Mouse (Mus musculus): ENCODE measurements around the gene Wdfy3. TPM values are rescaled to one million over a fixed set of nuclear protein-coding genes. Genes with fewer than 3 reads are reported as not detected.

The Wdfy3 gene
- polyA plus RNA-seq, 1 experiment = not detected

GRCm38 (mm10) chr5:101866722-101867121 lies 203.0 kb downstream of the Wdfy3 start:
- no peak overlapping the region for H3K4me3 ChIP-seq (ENCODE audit: insufficient read depth, low read depth, low read length)
- H3K4me1 ChIP-seq (ENCODE audit: control insufficient read depth, insufficient read depth, low read length) = no peaks in the 10 kb centered on the region
- no peak for TF ChIP-seq CTCF (IDR thresholded peaks at IDR 0.05; ENCODE audit: insufficient read depth, low read depth, low read length)
- no peak for TF ChIP-seq POLR2A (IDR thresholded peaks at IDR 0.05; ENCODE audit: insufficient read depth, low read depth, low read length)
- WGBS = 66% methylated on average over 2 of the region's 2 CpGs
- no peak overlapping the region for H3K27ac ChIP-seq (ENCODE audit: insufficient read depth, low read depth, low read length)

GRCm38 (mm10) chr5:101863946-101864345 lies 205.8 kb downstream of the Wdfy3 start:
- no peak for TF ChIP-seq CTCF (IDR thresholded peaks at IDR 0.05; ENCODE audit: insufficient read depth, low read depth, low read length)
- no peak for TF ChIP-seq POLR2A (IDR thresholded peaks at IDR 0.05; ENCODE audit: insufficient read depth, low read depth, low read length)
- 60% methylated on average over 6 of the region's 6 CpGs for WGBS
- no peaks in the 10 kb centered on the region for H3K4me1 ChIP-seq (ENCODE audit: control insufficient read depth, insufficient read depth, low read length)
- no peak overlapping the region for H3K4me3 ChIP-seq (ENCODE audit: insufficient read depth, low read depth, low read length)
- no peak overlapping the region for H3K27ac ChIP-seq (ENCODE audit: insufficient read depth, low read depth, low read length)

GRCm38 (mm10) chr5:101862651-101863050 lies 207.1 kb downstream of the Wdfy3 start:
- H3K4me1 ChIP-seq (ENCODE audit: control insufficient read depth, insufficient read depth, low read length) = no peaks in the 10 kb centered on the region
- 83% methylated on average over 8 of the region's 8 CpGs for whole genome bisulfite sequencing
- no peak for TF ChIP-seq POLR2A (IDR thresholded peaks at IDR 0.05; ENCODE audit: insufficient read depth, low read depth, low read length)
- H3K4me3 ChIP-seq (ENCODE audit: insufficient read depth, low read depth, low read length) = no peak overlapping the region
- H3K27ac ChIP-seq (ENCODE audit: insufficient read depth, low read depth, low read length) = no peak overlapping the region

- TF ChIP-seq CTCF (IDR thresholded peaks at IDR 0.05; ENCODE audit: insufficient read depth, low read depth, low read length) = no peak
- TF ChIP-seq POLR2A (IDR thresholded peaks at IDR 0.05; ENCODE audit: insufficient read depth, low read depth, low read length) = no peak
- Histone ChIP-seq H3K4me3 (ENCODE audit: insufficient read depth, low read depth, low read length) (no peak overlapping the region), H3K4me1 (ENCODE audit: control insufficient read depth, insufficient read depth, low read length) (no peaks in the 10 kb centered on the region), H3K27ac (ENCODE audit: insufficient read depth, low read depth, low read length) (no peak overlapping the region)
- 84% methylated on average over 18 of the region's 18 CpGs for WGBS
Measured at GRCm38 (mm10) chr5:101861786-101862571, 207.7 kb downstream of the Wdfy3 start.

- 86% methylated on average over 10 of the region's 10 CpGs for WGBS
- H3K27ac ChIP-seq (ENCODE audit: insufficient read depth, low read depth, low read length) = no peak overlapping the region
- H3K4me1 ChIP-seq (ENCODE audit: control insufficient read depth, insufficient read depth, low read length) = no peaks in the 10 kb centered on the region
- no peak overlapping the region for H3K4me3 ChIP-seq (ENCODE audit: insufficient read depth, low read depth, low read length)
- TF ChIP-seq CTCF (IDR thresholded peaks at IDR 0.05; ENCODE audit: insufficient read depth, low read depth, low read length) (no peak), POLR2A (IDR thresholded peaks at IDR 0.05; ENCODE audit: insufficient read depth, low read depth, low read length) (no peak)
Measured at GRCm38 (mm10) chr5:101858891-101859436, 210.8 kb downstream of the Wdfy3 start.

GRCm38 (mm10) chr5:101855475-101855874 lies 214.2 kb downstream of the Wdfy3 start:
- 93% methylated on average over 16 of the region's 16 CpGs for WGBS
- Histone ChIP-seq H3K27ac (ENCODE audit: insufficient read depth, low read depth, low read length) (no peak overlapping the region), H3K4me3 (ENCODE audit: insufficient read depth, low read depth, low read length) (no peak overlapping the region), H3K4me1 (ENCODE audit: control insufficient read depth, insufficient read depth, low read length) (no peaks in the 10 kb centered on the region)
- TF ChIP-seq POLR2A (IDR thresholded peaks at IDR 0.05; ENCODE audit: insufficient read depth, low read depth, low read length) = no peak
- TF ChIP-seq CTCF (IDR thresholded peaks at IDR 0.05; ENCODE audit: insufficient read depth, low read depth, low read length) = no peak

- no peak overlapping the region for H3K27ac ChIP-seq (ENCODE audit: insufficient read depth, low read depth, low read length)
- no peak for TF ChIP-seq POLR2A (IDR thresholded peaks at IDR 0.05; ENCODE audit: insufficient read depth, low read depth, low read length)
- WGBS = 86% methylated on average over 7 of the region's 7 CpGs
- no peaks in the 10 kb centered on the region for H3K4me1 ChIP-seq (ENCODE audit: control insufficient read depth, insufficient read depth, low read length)
- H3K4me3 ChIP-seq (ENCODE audit: insufficient read depth, low read depth, low read length) = no peak overlapping the region
Measured at GRCm38 (mm10) chr5:101854667-101855066, 215.1 kb downstream of the Wdfy3 start.

- WGBS = 96% methylated on average over 11 of the region's 11 CpGs
- TF ChIP-seq POLR2A (IDR thresholded peaks at IDR 0.05; ENCODE audit: insufficient read depth, low read depth, low read length) (no peak), CTCF (IDR thresholded peaks at IDR 0.05; ENCODE audit: insufficient read depth, low read depth, low read length) (no peak)
- H3K27ac ChIP-seq (ENCODE audit: insufficient read depth, low read depth, low read length) = no peak overlapping the region
Measured at GRCm38 (mm10) chr5:101854100-101854499, 215.6 kb downstream of the Wdfy3 start.

GRCm38 (mm10) chr5:101852116-101852680 lies 217.5 kb downstream of the Wdfy3 start:
- TF ChIP-seq CTCF (IDR thresholded peaks at IDR 0.05; ENCODE audit: insufficient read depth, low read depth, low read length) = no peak
- TF ChIP-seq POLR2A (IDR thresholded peaks at IDR 0.05; ENCODE audit: insufficient read depth, low read depth, low read length) = no peak
- peaks cover 15% of the 10 kb centered on the region for H3K4me1 ChIP-seq (ENCODE audit: control insufficient read depth, insufficient read depth, low read length)
- 95% methylated on average over 21 of the region's 21 CpGs for WGBS

More at GRCm38 (mm10) chr5:101854100-101854499, 215.6 kb downstream of the Wdfy3 start:
- peaks cover 2% of the 10 kb centered on the region for H3K4me1 ChIP-seq (ENCODE audit: control insufficient read depth, insufficient read depth, low read length)
- H3K4me3 ChIP-seq (ENCODE audit: insufficient read depth, low read depth, low read length) = no peak overlapping the region

More at GRCm38 (mm10) chr5:101852116-101852680, 217.5 kb downstream of the Wdfy3 start:
- no peak overlapping the region for H3K4me3 ChIP-seq (ENCODE audit: insufficient read depth, low read depth, low read length)
- H3K27ac ChIP-seq (ENCODE audit: insufficient read depth, low read depth, low read length) = no peak overlapping the region

All from olfactory bulb, adult 2 months (tissue).